Mouse (Mus musculus) neural tube, embryonic 12.5 days (tissue): ENCODE results near the gene 6330409D20Rik. TPM values are rescaled to one million over a fixed set of nuclear protein-coding genes. Genes with fewer than 3 reads are reported as not detected.
A peak's percentile ranks its signal among the peaks of the same experiment; 100 is the strongest.

ENCODE experiments used
- ATAC-seq: fragments of 200-750 bp; cut with Nextera tagmentation; 2 replicates; pipeline ENCODE4 v1.8.0; 2017; ENCODE audit warnings: low read depth, mild to moderate bottlenecking, moderate TSS enrichment, moderate library complexity; ENCODE audit not compliant: low FRiP score
- H3K27ac ChIP-seq: fragments of 300-500 bp; sonication (generic); 2 replicates; pipeline ENCODE4 v1.5.1; 2016
- H3K27me3 ChIP-seq: fragments of 300-500 bp; sonication (generic); replicated peaks from 2 replicates; pipeline ENCODE4 v1.6.1; 2016; ENCODE audit warnings: mild to moderate bottlenecking
- H3K36me3 ChIP-seq: fragments of 300-500 bp; sonication (generic); 2 replicates; pipeline ENCODE4 v1.6.1; 2016; ENCODE audit warnings: mild to moderate bottlenecking
- H3K4me1 ChIP-seq: fragments of 300-500 bp; sonication (generic); 2 replicates; pipeline ENCODE4 v1.6.1; 2016
- H3K4me2 ChIP-seq: fragments of 300-500 bp; sonication (generic); replicated peaks from 2 replicates; pipeline ENCODE4 v1.6.1; 2016; ENCODE audit warnings: mild to moderate bottlenecking
- H3K4me3 ChIP-seq: fragments of 300-500 bp; sonication (generic); 2 replicates; pipeline ENCODE4 v1.5.1; 2016
- H3K9ac ChIP-seq: fragments of 300-500 bp; sonication (generic); 2 replicates; pipeline ENCODE4 v1.6.1; 2016; ENCODE audit warnings: mild to moderate bottlenecking
- H3K9me3 ChIP-seq: fragments of 300-500 bp; sonication (generic); 2 replicates; pipeline ENCODE4 v1.6.1; 2016; ENCODE audit warnings: mild to moderate bottlenecking
- WGBS: fragments of 180-500 bp; shearing (Covaris S2); methylation state at CpG from one replicate; pipeline ENCODE4 v1.1.7; 2016; 5-methylcytosine and 5-hydroxymethylcytosine counted together
- polyA plus RNA-seq: library from polyadenylated mRNA; unstranded; fragments of >200 nt; fragmentation: Nextera tagmentation; extraction: Ambion mirVana; gene quantifications from 2 replicates; pipeline ENCODE4 v1.2.1, GENCODE M21; 2016

The 6330409D20Rik gene
- polyA plus RNA-seq, 1 experiment from 2014 or later = 3.1 TPM

GRCm38 (mm10) chr2:32750887-32751664, 10.3 kb upstream of the 6330409D20Rik start:
- ATAC-seq = peak; percentile 82
- H3K27ac ChIP-seq = peak overlapping the region; percentile 62
- peaks cover 57% of the 10 kb centered on the region for H3K36me3 ChIP-seq
- H3K9me3 ChIP-seq = no peaks in the 10 kb centered on the region
- H3K4me2 ChIP-seq = peak overlapping the region; percentile 63
- H3K4me3 ChIP-seq = peak overlapping the region; percentile 30
- no peaks in the 10 kb centered on the region for H3K27me3 ChIP-seq
- peaks cover 25% of the 10 kb centered on the region for H3K4me1 ChIP-seq
- H3K9ac ChIP-seq = peak overlapping the region; percentile 55
- WGBS = 7% methylated on average over 31 of the region's 31 CpGs

- H3K27ac ChIP-seq = no peak overlapping the region
- WGBS = 73% methylated on average over 7 of the region's 7 CpGs
- H3K27me3 ChIP-seq = no peaks in the 10 kb centered on the region
- H3K9ac ChIP-seq = no peak overlapping the region
- H3K9me3 ChIP-seq = no peaks in the 10 kb centered on the region
- H3K4me1 ChIP-seq = peaks cover 25% of the 10 kb centered on the region
- H3K4me2 ChIP-seq = 0 out of 2 replicates have a peak overlapping the region, but pooled peaks have one; percentile 63
- H3K4me3 ChIP-seq = no peak overlapping the region
- ATAC-seq = no peak
- peaks cover 65% of the 10 kb centered on the region for H3K36me3 ChIP-seq
Observed at GRCm38 (mm10) chr2:32750199-32750598, 9.4 kb upstream of the 6330409D20Rik start.

- Histone ChIP-seq H3K9me3 (no peaks in the 10 kb centered on the region), H3K4me2 (no peak overlapping the region), H3K27ac (no peak overlapping the region), H3K4me1 (peaks cover 25% of the 10 kb centered on the region), H3K4me3 (no peak overlapping the region), H3K36me3 (peaks cover 65% of the 10 kb centered on the region), H3K9ac (no peak overlapping the region), H3K27me3 (no peaks in the 10 kb centered on the region)
- ATAC-seq = no peak
- 91% methylated on average over 16 of the region's 16 CpGs for WGBS
Observed at GRCm38 (mm10) chr2:32749082-32749481, 8.3 kb upstream of the 6330409D20Rik start.

GRCm38 (mm10) chr2:32744272-32744982, 3.6 kb upstream of the 6330409D20Rik start:
- no peaks in the 10 kb centered on the region for H3K9me3 ChIP-seq
- 0 out of 2 replicates have a peak, but pooled peaks cover 3% of the 10 kb centered on the region for H3K27me3 ChIP-seq
- no peak for ATAC-seq
- H3K9ac ChIP-seq = no peak overlapping the region
- no peak overlapping the region for H3K4me2 ChIP-seq
- H3K4me1 ChIP-seq = peaks cover 21% of the 10 kb centered on the region
- H3K27ac ChIP-seq = no peak overlapping the region
- 76% methylated on average over 15 of the region's 15 CpGs for WGBS
- no peak overlapping the region for H3K4me3 ChIP-seq
- peaks cover 45% of the 10 kb centered on the region for H3K36me3 ChIP-seq

- H3K4me1 ChIP-seq = peaks cover 21% of the 10 kb centered on the region
- H3K36me3 ChIP-seq = peaks cover 31% of the 10 kb centered on the region
- H3K9me3 ChIP-seq = no peaks in the 10 kb centered on the region
- H3K4me2 ChIP-seq = peak overlapping the region; percentile 97
- peak overlapping the region; percentile 83 for H3K27ac ChIP-seq
- H3K4me3 ChIP-seq = peak overlapping the region; percentile 79
- peak; percentile 90 for ATAC-seq
- H3K9ac ChIP-seq = peak overlapping the region; percentile 83
- H3K27me3 ChIP-seq = 0 out of 2 replicates have a peak, but pooled peaks cover 3% of the 10 kb centered on the region
- WGBS = 1% methylated on average over 18 of the region's 18 CpGs
Observed at GRCm38 (mm10) chr2:32742173-32742531, 1.3 kb upstream of the 6330409D20Rik start.

GRCm38 (mm10) chr2:32741273-32742172, 707 bp upstream of the 6330409D20Rik start:
- Histone ChIP-seq H3K36me3 (peaks cover 24% of the 10 kb centered on the region), H3K27me3 (0 out of 2 replicates have a peak, but pooled peaks cover 3% of the 10 kb centered on the region)
- WGBS = 2% methylated on average over 54 of the region's 58 CpGs

GRCm38 (mm10) chr2:32739311-32739710, 1.5 kb downstream of the 6330409D20Rik start:
- H3K9ac ChIP-seq = no peak overlapping the region
- no peaks in the 10 kb centered on the region for H3K9me3 ChIP-seq
- peaks cover 26% of the 10 kb centered on the region for H3K4me1 ChIP-seq
- H3K36me3 ChIP-seq = peaks cover 3% of the 10 kb centered on the region; the same call in 1 of the 2 replicates
- ATAC-seq = no peak
- no peak overlapping the region for H3K4me3 ChIP-seq
- H3K4me2 ChIP-seq = no peak overlapping the region
- no peak overlapping the region for H3K27ac ChIP-seq
- WGBS = 76% methylated on average over 4 of the region's 4 CpGs
- H3K27me3 ChIP-seq = 0 out of 2 replicates have a peak, but pooled peaks cover 3% of the 10 kb centered on the region

More at GRCm38 (mm10) chr2:32741273-32742172, 707 bp upstream of the 6330409D20Rik start:
- Histone ChIP-seq H3K9ac (peak overlapping the region; percentile 83), H3K9me3 (no peaks in the 10 kb centered on the region), H3K4me1 (peaks cover 21% of the 10 kb centered on the region), H3K4me3 (peak overlapping the region; percentile 79), H3K4me2 (peak overlapping the region; percentile 97), H3K27ac (peak overlapping the region; percentile 83)
- peak; percentile 61 for ATAC-seq

- Histone ChIP-seq H3K27me3 (no peaks in the 10 kb centered on the region), H3K4me2 (no peak overlapping the region), H3K9ac (no peak overlapping the region), H3K4me3 (no peak overlapping the region), H3K4me1 (peaks cover 15% of the 10 kb centered on the region), H3K36me3 (no peaks in the 10 kb centered on the region), H3K9me3 (no peaks in the 10 kb centered on the region), H3K27ac (no peak overlapping the region)
- no peak for ATAC-seq
- 59% methylated on average over 6 of the region's 6 CpGs for WGBS
Observed at GRCm38 (mm10) chr2:32737008-32737407, 3.8 kb downstream of the 6330409D20Rik start.

- Histone ChIP-seq H3K4me3 (no peak overlapping the region), H3K4me2 (no peak overlapping the region), H3K9me3 (no peaks in the 10 kb centered on the region), H3K36me3 (no peaks in the 10 kb centered on the region), H3K27me3 (no peaks in the 10 kb centered on the region), H3K9ac (no peak overlapping the region), H3K27ac (no peak overlapping the region), H3K4me1 (peaks cover 9% of the 10 kb centered on the region)
- 43% methylated on average over 3 of the region's 3 CpGs for WGBS
- no peak for ATAC-seq
Observed at GRCm38 (mm10) chr2:32736306-32736829, 4.4 kb downstream of the 6330409D20Rik start.

GRCm38 (mm10) chr2:32734933-32735332, 5.9 kb downstream of the 6330409D20Rik start:
- H3K9ac ChIP-seq = no peak overlapping the region
- H3K9me3 ChIP-seq = no peaks in the 10 kb centered on the region
- H3K36me3 ChIP-seq = no peaks in the 10 kb centered on the region
- ATAC-seq = no peak
- peaks cover 15% of the 10 kb centered on the region; the same call in 1 of the 2 replicates for H3K4me1 ChIP-seq
- WGBS = 65% methylated on average over 4 of the region's 4 CpGs
- no peaks in the 10 kb centered on the region for H3K27me3 ChIP-seq
- H3K4me3 ChIP-seq = no peak overlapping the region
- H3K27ac ChIP-seq = no peak overlapping the region
- H3K4me2 ChIP-seq = no peak overlapping the region

GRCm38 (mm10) chr2:32734480-32734879, 6.3 kb downstream of the 6330409D20Rik start:
- WGBS = 40% methylated on average over 4 of the region's 4 CpGs
- Histone ChIP-seq H3K9me3 (no peaks in the 10 kb centered on the region), H3K27me3 (no peaks in the 10 kb centered on the region), H3K36me3 (no peaks in the 10 kb centered on the region), H3K27ac (no peak overlapping the region), H3K4me1 (peaks cover 15% of the 10 kb centered on the region; the same call in 1 of the 2 replicates), H3K4me3 (no peak overlapping the region), H3K9ac (no peak overlapping the region), H3K4me2 (no peak overlapping the region)
- ATAC-seq = no peak
